Mouse (Mus musculus) CH12.LX (cell line): ENCODE results near the gene Prkce. TPM values are rescaled to one million over a fixed set of nuclear protein-coding genes. Genes with fewer than 3 reads are reported as not detected.

Source experiments
- DNase-seq: peaks from one replicate; pipeline ENCODE4 v3.0.0-alpha.2; 2013; ENCODE audit errors: extremely low read depth
- H3K27ac ChIP-seq: 2 replicates; pipeline ENCODE4 v1.5.1; 2012; ENCODE audit warnings: low read depth, mild to moderate bottlenecking, control low read depth, moderate library complexity; ENCODE audit not compliant: insufficient read depth
- H3K27me3 ChIP-seq: replicated peaks from 2 replicates; pipeline ENCODE3; 2012; ENCODE audit warnings: inconsistent platforms
- H3K36me3 ChIP-seq, 2 experiments: replicated peaks in 1 of 2; 2 replicates each; pipeline versions ENCODE3 to v1.6.1; 2012; ENCODE audit warnings: inconsistent platforms in 1 of 2, low read length in 1 of 2, mild to moderate bottlenecking in 1 of 2, mixed read lengths in 1 of 2, moderate library complexity in 1 of 2; ENCODE audit not compliant: control insufficient read depth in 1 of 2, insufficient read depth in 1 of 2
- H3K4me1 ChIP-seq, 2 experiments: 2 replicates each; pipeline ENCODE4 v1.6.1; 2012; ENCODE audit warnings: inconsistent platforms in 1 of 2, moderate library complexity in 1 of 2; ENCODE audit not compliant: insufficient read depth in 2 of 2, control insufficient read depth in 1 of 2
- H3K4me2 ChIP-seq: 2 replicates; pipeline ENCODE4 v1.6.1; 2012; ENCODE audit warnings: low read depth, mild to moderate bottlenecking, control low read depth; ENCODE audit not compliant: poor library complexity, insufficient read depth, severe bottlenecking
- H3K4me3 ChIP-seq, 3 experiments: fragments of 150-350 bp in 1 of 3; sonication (generic) in 1 of 3; replicated peaks in 1 of 3; 2 replicates each; pipeline versions ENCODE3 to v1.5.1; 2011 to 2012; ENCODE audit warnings: low read depth in 2 of 3, low read length in 2 of 3, mild to moderate bottlenecking in 2 of 3, moderate library complexity in 2 of 3, control low read depth in 1 of 3, improper control_type of control experiment in 1 of 3, inconsistent platforms in 1 of 3, mixed read lengths in 1 of 3; ENCODE audit not compliant: poor library complexity in 1 of 3
- H3K79me2 ChIP-seq: replicated peaks from 2 replicates; pipeline ENCODE4 v1.6.1; 2012; ENCODE audit warnings: mild to moderate bottlenecking, moderate library complexity; ENCODE audit not compliant: control insufficient read depth, poor library complexity, insufficient read depth, severe bottlenecking; ENCODE audit errors: extremely low read depth
- H3K9ac ChIP-seq: 2 replicates; pipeline ENCODE4 v1.6.1; 2012; ENCODE audit warnings: low read depth, mild to moderate bottlenecking, control low read depth, moderate library complexity; ENCODE audit not compliant: insufficient read depth
- H3K9me3 ChIP-seq: replicated peaks from 2 replicates; pipeline ENCODE3; 2012; ENCODE audit warnings: low read length, inconsistent platforms, mixed read lengths
- CHD2 ChIP-seq: IDR thresholded peaks from 2 replicates; pipeline ENCODE4 v1.6.1; 2011; ENCODE audit warnings: low read length, improper control_type of control experiment
- E2F4 ChIP-seq: IDR thresholded peaks from 2 replicates; pipeline ENCODE4 v1.6.1; 2011; ENCODE audit warnings: low read depth, low read length, improper control_type of control experiment; ENCODE audit not compliant: insufficient replicate concordance
- ETS1 ChIP-seq: conservative IDR thresholded peaks from 2 replicates; pipeline ENCODE4 v1.6.1; 2012; ENCODE audit warnings: low read depth, mild to moderate bottlenecking, inconsistent platforms, low read length, improper control_type of control experiment, moderate library complexity
- GABPA ChIP-seq: IDR thresholded peaks from 2 replicates; pipeline ENCODE4 v1.6.1; 2012; ENCODE audit warnings: low read depth, low read length, improper control_type of control experiment, inconsistent platforms; ENCODE audit not compliant: insufficient replicate concordance
- IRF4 ChIP-seq: IDR thresholded peaks from 2 replicates; pipeline ENCODE4 v1.6.1; 2014; ENCODE audit warnings: low read depth, mild to moderate bottlenecking, inconsistent platforms, low read length, improper control_type of control experiment
- JUND ChIP-seq: conservative IDR thresholded peaks from 2 replicates; pipeline ENCODE4 v1.6.1; 2011; ENCODE audit warnings: low read depth, low read length, improper control_type of control experiment
- MAFK ChIP-seq: IDR thresholded peaks from 2 replicates; pipeline ENCODE4 v1.6.1; 2011; ENCODE audit warnings: low read length, improper control_type of control experiment; ENCODE audit not compliant: insufficient replicate concordance
- MAX ChIP-seq: IDR thresholded peaks from 2 replicates; pipeline ENCODE4 v1.6.1; 2011; ENCODE audit warnings: low read length, improper control_type of control experiment
- MAZ ChIP-seq: IDR thresholded peaks from 2 replicates; pipeline ENCODE4 v1.6.1; 2012; ENCODE audit warnings: low read depth, mild to moderate bottlenecking, inconsistent platforms, low read length, improper control_type of control experiment, moderate library complexity
- MEF2A ChIP-seq: IDR thresholded peaks from 2 replicates; pipeline ENCODE4 v1.6.1; 2014; ENCODE audit warnings: low read depth, mild to moderate bottlenecking, inconsistent platforms, low read length, improper control_type of control experiment, borderline replicate concordance
- MXI1 ChIP-seq: IDR thresholded peaks from 2 replicates; pipeline ENCODE4 v1.6.1; 2011; ENCODE audit warnings: mild to moderate bottlenecking, low read depth, low read length, improper control_type of control experiment
- MYC ChIP-seq: IDR thresholded peaks from 2 replicates; pipeline ENCODE4 v1.6.1; 2011; ENCODE audit warnings: low read depth, mild to moderate bottlenecking, improper control_type of control experiment, low read length
- POLR2A ChIP-seq: IDR thresholded peaks from 2 replicates; pipeline ENCODE4 v1.6.1; 2011; ENCODE audit warnings: low read depth, mild to moderate bottlenecking, improper control_type of control experiment, low read length
- SIN3A ChIP-seq: IDR thresholded peaks from 2 replicates; pipeline ENCODE4 v1.6.1; 2012; ENCODE audit warnings: low read length, improper control_type of control experiment, inconsistent platforms
- SMC3 ChIP-seq: IDR thresholded peaks from 2 replicates; pipeline ENCODE4 v1.6.1; 2011; ENCODE audit warnings: low read depth, low read length, improper control_type of control experiment
- TBP ChIP-seq: conservative IDR thresholded peaks from 2 replicates; pipeline ENCODE4 v1.6.1; 2011; ENCODE audit warnings: low read depth, low read length, improper control_type of control experiment
- TCF12 ChIP-seq: IDR thresholded peaks from 2 replicates; pipeline ENCODE4 v1.6.1; 2014; ENCODE audit warnings: low read depth, mild to moderate bottlenecking, inconsistent platforms, low read length, improper control_type of control experiment
- UBTF ChIP-seq: IDR thresholded peaks from 2 replicates; pipeline ENCODE4 v1.6.1; 2012; ENCODE audit warnings: low read depth, mild to moderate bottlenecking, inconsistent platforms, low read length, improper control_type of control experiment, moderate library complexity
- USF1 ChIP-seq: IDR thresholded peaks from 2 replicates; pipeline ENCODE4 v1.6.1; 2014; ENCODE audit warnings: low read depth, mild to moderate bottlenecking, inconsistent platforms, low read length, improper control_type of control experiment
- USF2 ChIP-seq: conservative IDR thresholded peaks from 2 replicates; pipeline ENCODE4 v1.6.1; 2011; ENCODE audit warnings: low read depth, low read length, improper control_type of control experiment
- ZKSCAN1 ChIP-seq: IDR thresholded peaks from 2 replicates; pipeline ENCODE4 v1.6.1; 2012; ENCODE audit warnings: low read depth, inconsistent platforms, low read length, improper control_type of control experiment, borderline replicate concordance
- dilution Hi-C: fragments of 300-500 bp; cut with MboI; formaldehyde crosslinking; loops from 2 replicates; pipeline ENCODE4 v1.14.3; 2020; ENCODE audit warnings: low sequenced_read_pairs; ENCODE audit not compliant: extremely low pct_unique_long_range_greater_than_20kb, extremely low pct_ligation_motif_present
- in situ Hi-C: fragments of 300-500 bp; cut with MboI; formaldehyde crosslinking; loops from 3 replicates; pipeline ENCODE4 v1.14.3; 2019; ENCODE audit warnings: low sequenced_read_pairs, low pct_ligation_motif_present, low pct_unique_long_range_greater_than_20kb, mixed read lengths
- polyA plus RNA-seq: library from polyadenylated mRNA; unstranded; fragments of >175 nt; gene quantifications from 2 replicates; pipeline ENCODE4 v1.2.1, GENCODE M21; 2012; ENCODE audit warnings: low read depth; ENCODE audit not compliant: insufficient read length
- total RNA-seq, 2 experiments: library from RNA; depleted of rRNA; stranded (reverse); fragments of 300-350 nt in 1 of 2; fragments of >200 nt in 1 of 2; gene quantifications; 2 replicates each; pipeline ENCODE4 v1.2.3; 2012 to 2014

Prkce gene
- total and polyA plus RNA-seq, 3 experiments, result 4.1 to 13.2 (median 11.4) TPM

- Histone ChIP-seq H3K4me1 (no peaks in the 10 kb centered on the region), H3K9ac (no peak overlapping the region), H3K9me3 (no peaks in the 10 kb centered on the region), H3K4me2 (no peak overlapping the region), H3K36me3 (no peaks in the 10 kb centered on the region), H3K79me2 (no peaks in the 10 kb centered on the region), H3K4me3 (no peak overlapping the region), H3K27me3 (no peaks in the 10 kb centered on the region), H3K27ac (no peak overlapping the region)
- TF ChIP-seq SIN3A (no peak), ZKSCAN1 (no peak), IRF4 (no peak), SMC3 (no peak)
- in situ Hi-C loops (no loop called here), dilution Hi-C loops (loop anchor here (25.0 kb wide), 1 partner anchor 92 kb away; the partner anchor contains the start of gene Epas1)
- no peak for DNase-seq
Observed at GRCm38 (mm10) chr17:86669641-86670373, 502.2 kb downstream of the Prkce start.

GRCm38 (mm10) chr17:86670731-86671130, 503.1 kb downstream of the Prkce start:
- Histone ChIP-seq H3K27me3 (no peaks in the 10 kb centered on the region), H3K9me3 (no peaks in the 10 kb centered on the region), H3K4me2 (no peak overlapping the region), H3K9ac (no peak overlapping the region), H3K4me1 (no peaks in the 10 kb centered on the region), H3K4me3 (no peak overlapping the region), H3K27ac (no peak overlapping the region), H3K36me3 (no peaks in the 10 kb centered on the region), H3K79me2 (no peaks in the 10 kb centered on the region)
- no peak for DNase-seq
- TF ChIP-seq USF1 (no peak), MAX (no peak), MYC (no peak), TBP (no peak), CHD2 (no peak), POLR2A (no peak), MAZ (no peak), ETS1 (no peak), USF2 (no peak), MAFK (no peak)
- in situ Hi-C loops, result no loop called here
- dilution Hi-C loops, result loop anchor here (25.0 kb wide), 1 partner anchor 92 kb away; the partner anchor contains the start of gene Epas1

- no peak for DNase-seq
- H3K36me3 ChIP-seq, result no peaks in the 10 kb centered on the region
- no peaks in the 10 kb centered on the region for H3K9me3 ChIP-seq
- in situ Hi-C loops, result no loop called here
- H3K4me2 ChIP-seq, result no peak overlapping the region
- H3K79me2 ChIP-seq, result no peaks in the 10 kb centered on the region
- H3K4me3 ChIP-seq, result no peak overlapping the region
- no peaks in the 10 kb centered on the region for H3K4me1 ChIP-seq
- no peak overlapping the region for H3K9ac ChIP-seq
- no peak for TF ChIP-seq MEF2A
- TF ChIP-seq SIN3A, result no peak
- no peak for TF ChIP-seq GABPA
- TF ChIP-seq MXI1, result no peak
- TF ChIP-seq TCF12, result no peak
- no peak for TF ChIP-seq TBP
- TF ChIP-seq MYC, result no peak
- TF ChIP-seq USF2, result no peak
- no peak for TF ChIP-seq MAZ
- no peak for TF ChIP-seq JUND
- no peak for TF ChIP-seq E2F4
- TF ChIP-seq POLR2A, result no peak
- TF ChIP-seq UBTF, result no peak
- no peak for TF ChIP-seq ZKSCAN1
- H3K27ac ChIP-seq, result no peak overlapping the region
- H3K27me3 ChIP-seq, result no peaks in the 10 kb centered on the region
- dilution Hi-C loops, result loop anchor here (25.0 kb wide), 1 partner anchor 87 kb away; the partner anchor contains the start of gene Epas1
Observed at GRCm38 (mm10) chr17:86674971-86675370, 507.4 kb downstream of the Prkce start.
